Mouse (Mus musculus) hematopoietic stem cell, adult 5-6 weeks (primary cell): ENCODE results near the gene Cenpw. TPM values are rescaled to one million over a fixed set of nuclear protein-coding genes. Genes with fewer than 3 reads are reported as not detected.

Experiments
- ATAC-seq, 2 experiments: fragments of 125-278 bp in 1 of 2; replicated peaks in 1 of 2; 2 replicates each; pipeline ENCODE4 v1.8.0; 2016 to 2017; ENCODE audit warnings: inconsistent platforms in 2 of 2, mild to moderate bottlenecking in 2 of 2, moderate number of reproducible peaks in 2 of 2, low read depth in 1 of 2, moderate TSS enrichment in 1 of 2; ENCODE audit not compliant: low FRiP score in 2 of 2, poor library complexity in 2 of 2, severe bottlenecking in 2 of 2, insufficient read depth in 1 of 2, low TSS enrichment in 1 of 2
- total RNA-seq: library from RNA; stranded (forward); fragments of 172-1452, 232-1000 nt; gene quantifications from 2 replicates; pipeline ENCODE4 v1.2.3, GENCODE M21; 2017

Cenpw gene
- 8.6 and 11.7 TPM in 2 replicates for total RNA-seq

DNA sequence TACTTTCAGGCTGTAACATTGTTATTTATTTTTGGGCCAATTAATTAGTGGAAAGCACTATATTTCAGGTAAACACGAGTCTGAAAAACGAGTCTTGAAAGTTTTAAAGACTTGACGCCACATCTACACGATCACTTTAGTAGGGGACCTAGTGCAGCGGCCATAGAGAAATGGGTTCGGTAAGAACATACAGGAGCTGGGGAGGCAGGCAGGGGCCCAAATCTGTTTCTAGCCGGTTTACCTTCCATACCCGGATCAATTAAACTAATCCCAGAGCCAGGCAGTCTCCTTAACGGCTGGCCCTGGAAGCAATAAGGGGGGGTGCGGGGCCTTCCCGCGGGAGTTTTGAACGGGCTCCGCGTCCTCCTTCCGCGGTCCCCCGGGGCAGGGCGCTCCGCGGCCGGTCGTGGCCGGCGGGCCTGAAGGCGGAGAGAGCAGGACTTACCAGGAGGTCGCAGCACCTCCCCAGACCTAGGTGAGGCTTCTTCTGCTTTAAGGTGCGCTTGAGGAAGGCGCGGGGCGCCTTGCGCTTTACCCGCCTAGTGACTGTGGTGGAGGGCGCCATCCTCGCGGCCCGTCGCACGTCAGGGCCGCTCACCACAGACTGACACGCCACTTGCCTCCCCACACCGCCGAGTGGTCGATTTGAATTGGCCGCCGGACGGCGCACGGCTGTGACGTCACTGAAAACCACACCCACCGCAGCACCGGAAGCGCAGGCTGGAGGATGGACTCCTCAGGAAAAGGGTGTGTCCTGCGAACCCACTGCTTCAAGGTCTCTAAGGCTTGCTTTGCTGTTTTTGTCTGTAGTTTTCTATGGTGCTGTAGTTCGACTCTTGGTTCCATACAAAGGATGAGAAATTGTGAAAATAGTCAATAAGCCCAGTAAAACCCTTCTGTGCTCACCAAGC lies at the start of gene Cenpw:
Cenpw (minus strand) TSS at position 645 of the 911 bp plus-strand sequence.
- ATAC-seq = peak; percentile 100

DNA sequence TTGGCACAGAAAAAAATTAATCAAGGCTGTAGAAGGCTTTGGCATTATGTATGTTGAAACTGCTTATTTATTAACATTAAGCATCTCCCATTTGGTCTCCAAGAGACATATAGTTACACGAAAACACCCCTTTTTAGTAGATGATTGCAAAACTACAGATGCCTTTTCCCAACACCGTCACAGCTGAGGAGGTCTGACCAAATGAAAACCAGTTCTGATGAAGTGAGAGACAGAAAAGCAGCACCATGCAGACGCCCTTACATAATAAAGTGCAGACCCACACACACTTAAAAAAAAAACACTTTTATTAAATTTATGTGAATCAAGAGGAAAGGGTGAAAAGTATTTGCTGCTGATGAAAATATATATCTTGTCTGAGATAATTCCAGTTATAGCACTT lies 49.3 kb upstream of the Cenpw start:
- no peak for ATAC-seq

DNA sequence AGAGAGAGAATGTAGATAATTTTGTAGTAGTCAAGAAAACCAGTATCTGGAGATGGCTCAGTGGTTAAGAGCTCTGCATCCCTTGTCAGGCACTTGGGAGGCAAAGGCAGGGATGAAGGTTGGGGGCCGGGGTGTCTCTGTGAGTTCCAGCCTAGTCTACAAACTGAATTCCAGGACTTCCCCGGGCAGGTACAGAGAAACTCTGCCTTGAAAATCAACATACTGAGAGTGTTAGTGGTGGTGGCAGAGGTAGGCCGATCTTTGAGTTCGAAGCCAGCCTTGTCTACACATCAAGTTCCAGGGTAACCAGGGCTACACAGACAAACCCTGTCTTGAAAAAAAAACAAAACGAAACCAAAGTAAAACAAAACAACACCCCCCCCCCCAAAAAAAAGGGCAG lies 859 bp downstream of the Cenpw start:
- ATAC-seq = no peak

DNA sequence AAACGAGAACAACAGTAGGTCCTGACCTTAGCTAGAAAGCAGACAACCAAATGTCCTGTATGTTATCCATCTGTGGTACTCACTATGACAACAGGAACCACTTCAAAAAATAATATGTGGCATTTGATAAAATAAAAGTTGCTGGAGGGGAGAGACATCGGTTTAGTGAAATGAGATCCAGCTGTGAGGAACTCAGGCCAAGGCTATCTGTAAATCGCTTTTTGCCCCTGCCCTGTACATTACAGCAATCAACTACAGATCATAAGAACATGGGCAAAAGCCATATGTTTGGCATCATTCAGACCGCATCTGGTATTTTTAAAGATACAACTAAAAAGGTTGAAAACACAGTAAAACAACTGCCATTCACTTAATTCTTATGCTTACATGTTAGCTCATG lies 32.7 kb downstream of the Cenpw start:
- ATAC-seq = no peak
